Mouse (Mus musculus) skeletal muscle tissue, adult 2 months (tissue): Measurements from ENCODE around the gene Il11.

Experiments
- DNase-seq: peaks from one replicate; pipeline ENCODE4 v3.0.0-alpha.2; 2012; ENCODE audit warnings: low read depth, low spot score

Gene Il11

GRCm38 (mm10) chr7:4743354-4743753 lies 39.3 kb downstream of the Il11 start:
- no peak for DNase-seq

GRCm38 (mm10) chr7:4742482-4742819 lies 40.2 kb downstream of the Il11 start:
- DNase-seq, result no peak

GRCm38 (mm10) chr7:4741672-4742481 lies 40.8 kb downstream of the Il11 start:
- DNase-seq, result no peak

GRCm38 (mm10) chr7:4741151-4741550 lies 41.5 kb downstream of the Il11 start:
- DNase-seq, result peak; percentile 51

- DNase-seq, result no peak
Observed at GRCm38 (mm10) chr7:4740309-4740727, 42.3 kb downstream of the Il11 start.

- DNase-seq, result peak; percentile 100
Observed at GRCm38 (mm10) chr7:4739544-4740275, 42.9 kb downstream of the Il11 start, which contains the start of gene Kmt5c. Gene Kmt5c (plus strand): TSS chr7:4740115.

GRCm38 (mm10) chr7:4739041-4739543 lies 43.6 kb downstream of the Il11 start:
- DNase-seq, result no peak

- DNase-seq, result no peak
Observed at GRCm38 (mm10) chr7:4732968-4733392, 49.7 kb downstream of the Il11 start.

- no peak for DNase-seq
Observed at GRCm38 (mm10) chr7:4731090-4731489, 51.6 kb downstream of the Il11 start.

- DNase-seq, result no peak
Observed at GRCm38 (mm10) chr7:4725169-4725568, 57.5 kb downstream of the Il11 start, which contains the start of gene Tmem150b. Gene Tmem150b (minus strand): TSS chr7:4725249.

- no peak for DNase-seq
Observed at GRCm38 (mm10) chr7:4724359-4724758, 58.3 kb downstream of the Il11 start.

GRCm38 (mm10) chr7:4723508-4723907 lies 59.2 kb downstream of the Il11 start:
- no peak for DNase-seq
